Mouse (Mus musculus): ENCODE measurements around the gene Tmem179b.

- TF ChIP-seq CTCF (IDR thresholded peaks at IDR 0.05; ENCODE audit: control insufficient read depth, insufficient read depth, insufficient replicate concordance, low read depth, low read length) (no peak), POLR2A (IDR thresholded peaks at IDR 0.05; ENCODE audit: control insufficient read depth, low read depth, low read length) (no peak)
Measured at GRCm38 (mm10) chr19:8790171-8790570, 15.9 kb upstream of the Tmem179b start.

All from testis, adult 2 months (tissue).